Mouse (Mus musculus) heart, postnatal 14 days (tissue): ENCODE data around the gene Dus1l. TPM values are rescaled to one million over a fixed set of nuclear protein-coding genes. Genes with fewer than 3 reads are reported as not detected.

Source experiments
- DNase-seq, 2 experiments: peaks; one replicate each; pipeline ENCODE4 v3.0.0; 2021 to 2022
- intact Hi-C: fragments of 180-260 bp; cut with DNase I; formaldehyde crosslinking; loops from one replicate; pipeline ENCODE4 v1.15.1; 2025
- total RNA-seq, 2 experiments: library from RNA; stranded (reverse); gene quantifications; 2 replicates each; pipeline ENCODE4 v1.2.3; 2021

Dus1l gene
- total RNA-seq, 2 experiments from 2014 or later = 31.2 to 34.1 TPM

DNA sequence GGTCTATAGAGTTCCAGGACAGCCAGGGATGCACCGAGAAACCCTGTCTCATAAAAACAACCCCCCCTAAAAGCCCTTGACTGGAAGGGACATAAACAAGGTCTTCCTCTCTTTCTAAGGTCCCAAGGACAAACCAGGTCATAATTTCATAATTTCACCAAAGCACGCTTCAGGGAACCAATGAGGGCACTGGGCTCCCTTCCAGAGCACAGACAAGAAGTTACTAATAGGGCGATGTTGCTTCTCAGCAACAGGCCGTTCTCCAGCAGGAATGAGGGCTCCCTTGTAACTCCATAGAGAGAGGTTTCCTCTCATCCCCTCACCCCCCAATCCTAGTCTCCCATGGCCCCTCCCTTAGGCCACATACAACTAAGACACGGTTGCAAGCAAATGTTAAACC, 55.2 kb downstream of the Dus1l start:
- intact Hi-C loops = no loop called here
- no peak for DNase-seq

Other genes with a start within 250 kb of the Dus1l start
- gene Mcrip1, start 246.7 kb downstream of the Dus1l start, total RNA-seq = 10 to 100 TPM; 53.5 to 58.1 TPM
- gene Ppp1r27, start 245.3 kb downstream of the Dus1l start, total RNA-seq = under 1 TPM in 1 of 2 experiments, not detected in 1; 0.39 TPM
- 100 to 1,000 TPM; 238 to 247 TPM for gene P4hb, start 223.2 kb downstream of the Dus1l start, total RNA-seq
- gene Arhgdia, start 214.8 kb downstream of the Dus1l start, total RNA-seq = 100 to 1,000 TPM; 164 to 180 TPM
- 10 to 100 TPM; 57.8 to 59.9 TPM for gene Alyref, start 198.0 kb downstream of the Dus1l start, total RNA-seq
- 10 to 100 TPM; 86.2 to 87.5 TPM for gene Anapc11, start 198.0 kb downstream of the Dus1l start, total RNA-seq
- gene Npb, start 187.9 kb downstream of the Dus1l start, total RNA-seq = not detected
- gene Pcyt2, start 178.5 kb downstream of the Dus1l start, total RNA-seq = 10 to 100 TPM; 47.7 to 49.4 TPM
- 10 to 100 TPM; 10.8 to 12.3 TPM for gene Sirt7, start 171.2 kb downstream of the Dus1l start, total RNA-seq
- 10 to 100 TPM; 33.7 to 41.0 TPM for gene Mafg, start 162.8 kb downstream of the Dus1l start, total RNA-seq
- 1 to 10 TPM; 1.9 to 2.1 TPM for gene Pycr1, start 152.6 kb downstream of the Dus1l start, total RNA-seq
- 10 to 100 TPM; 51.4 to 58.5 TPM for gene Myadml2, start 148.2 kb downstream of the Dus1l start, total RNA-seq
- under 1 TPM in 1 of 2 experiments, not detected in 1; 0.27 TPM for gene Notum, start 135.2 kb downstream of the Dus1l start, total RNA-seq
- 10 to 100 TPM; 35.0 to 37.9 TPM for gene Aspscr1, start 123.4 kb downstream of the Dus1l start, total RNA-seq
- gene Cenpx, start 82.7 kb downstream of the Dus1l start, total RNA-seq = 10 to 100 TPM; 35.4 to 36.4 TPM
- gene Lrrc45, start 82.5 kb downstream of the Dus1l start, total RNA-seq = 10 to 100 TPM in 1 of 2 experiments, 1 to 10 TPM in 1; 9.2 to 10.9 TPM
- gene Rac3, start 74.9 kb downstream of the Dus1l start, total RNA-seq = 1 to 10 TPM; 1.3 to 1.6 TPM
- 1 to 10 TPM; 3.1 to 5.8 TPM for gene Dcxr, start 69.1 kb downstream of the Dus1l start, total RNA-seq
- gene Cbr2, start 64.3 kb downstream of the Dus1l start, total RNA-seq = 10 to 100 TPM; 18.6 to 53.1 TPM
- 10 to 100 TPM; 23.8 to 68.1 TPM for gene Hmga1b, start 33.6 kb downstream of the Dus1l start, total RNA-seq
- gene Rfng, start 12.2 kb downstream of the Dus1l start, total RNA-seq = 10 to 100 TPM; 11.8 to 12.0 TPM
- 10 to 100 TPM; 56.9 to 57.5 TPM for gene Gps1, start 12.1 kb downstream of the Dus1l start, total RNA-seq
- gene Fasn, start 28.1 kb upstream of the Dus1l start, total RNA-seq = 10 to 100 TPM; 23.0 to 23.2 TPM
- 1 to 10 TPM; 1.2 to 1.6 TPM for gene Ccdc57, start 136.5 kb upstream of the Dus1l start, total RNA-seq
- gene Slc16a3, start 152.1 kb upstream of the Dus1l start, total RNA-seq = 1 to 10 TPM; 1.9 to 2.2 TPM
- gene Csnk1d, start 194.9 kb upstream of the Dus1l start, total RNA-seq = 10 to 100 TPM; 70.8 to 73.8 TPM
- under 1 TPM in 1 of 2 experiments, not detected in 1; 0.29 TPM for gene Cd7, start 243.0 kb upstream of the Dus1l start, total RNA-seq